ENCODE assay signal across 10 mouse cellular contexts in genomic region chr5:142976516-142976915, GRCm38 (mm10). TPM values are rescaled to one million over a fixed set of nuclear protein-coding genes. Genes with fewer than 3 reads are reported as not detected.
A peak's percentile ranks its signal among the peaks of the same experiment; 100 is the strongest.
DNase-seq lines count a peak whose midpoint lies in the region; ATAC-seq and TF ChIP-seq lines count a peak whose summit lies in the region.
"Had no signal": no experiment of that assay in that cellular context is flagged by ENCODE, and none has a peak within 500 bp of the region (broad histone marks: within the 10 kb centered on the region; RNA-seq: fewer than 3 reads in every experiment).

No protein-coding gene starts in this region.

- no peaks in the 10 kb centered on the region for H3K27me3 ChIP-seq in embryonic facial prominence, embryonic 12.5 days
- H3K27me3 ChIP-seq in embryonic facial prominence, embryonic 10.5 days (replicated peaks; ENCODE audit: low read depth, poor library complexity, severe bottlenecking) = no peaks in the 10 kb centered on the region
- H3K27me3 ChIP-seq in liver, embryonic 15.5 days = peaks cover 15% of the 10 kb centered on the region
- peaks cover 28% of the 10 kb centered on the region; the same call in 1 of the 2 replicates for H3K27me3 ChIP-seq in liver, embryonic 12.5 days (replicated peaks)
- H3K27me3 ChIP-seq in hindbrain, embryonic 13.5 days = no peaks in the 10 kb centered on the region
- no peaks in the 10 kb centered on the region for H3K27me3 ChIP-seq in lung, postnatal 0 days (replicated peaks; ENCODE audit: insufficient read depth, low read length)

- peak; percentile 29 for TF ChIP-seq CTCF in lung, postnatal 0 days (IDR thresholded peaks at IDR 0.05)

- no peak overlapping the region for H3K9ac ChIP-seq in embryonic facial prominence, embryonic 12.5 days
- H3K9ac ChIP-seq in liver, embryonic 15.5 days = no peak overlapping the region
- no peak overlapping the region for H3K9ac ChIP-seq in liver, embryonic 12.5 days
- H3K9ac ChIP-seq in hindbrain, embryonic 13.5 days = no peak overlapping the region
- no peak overlapping the region for H3K9ac ChIP-seq in lung, postnatal 0 days (replicated peaks; ENCODE audit: low read depth)

- no peak for TF ChIP-seq EP300 in lung, postnatal 0 days (IDR thresholded peaks at IDR 0.05)

- 0 out of 2 replicates have a peak overlapping the region, but pooled peaks have one; percentile 11 for H3K27ac ChIP-seq in embryonic facial prominence, embryonic 12.5 days
- H3K27ac ChIP-seq in embryonic facial prominence, embryonic 10.5 days (replicated peaks) = no peak overlapping the region
- peak overlapping the region; percentile 11; the same call in 1 of the 2 replicates for H3K27ac ChIP-seq in liver, embryonic 15.5 days (replicated peaks)
- no peak overlapping the region for H3K27ac ChIP-seq in liver, embryonic 12.5 days
- H3K27ac ChIP-seq in hindbrain, embryonic 13.5 days = peak overlapping the region; percentile 40; the same call in 1 of the 2 replicates
- peak overlapping the region; percentile 38; the same call in 1 of the 2 replicates for H3K27ac ChIP-seq in lung, postnatal 0 days (ENCODE audit: low read length)

- no peak for ATAC-seq in embryonic facial prominence, embryonic 12.5 days (ENCODE audit: insufficient number of reproducible peaks, insufficient read depth, low FRiP score, low TSS enrichment)
- no peak for ATAC-seq in liver, embryonic 15.5 days (ENCODE audit: insufficient read depth)
- no peak for ATAC-seq in liver, embryonic 12.5 days
- ATAC-seq in hindbrain, embryonic 13.5 days (ENCODE audit: low FRiP score) = no peak
- peak; percentile 79 for ATAC-seq in lung, postnatal 0 days

- no peaks in the 10 kb centered on the region for H3K4me1 ChIP-seq in embryonic facial prominence, embryonic 12.5 days
- peaks cover 28% of the 10 kb centered on the region for H3K4me1 ChIP-seq in embryonic facial prominence, embryonic 10.5 days
- H3K4me1 ChIP-seq in liver, embryonic 15.5 days (replicated peaks) = peaks cover 18% of the 10 kb centered on the region
- H3K4me1 ChIP-seq in liver, embryonic 12.5 days = peaks cover 9% of the 10 kb centered on the region
- peaks cover 30% of the 10 kb centered on the region for H3K4me1 ChIP-seq in hindbrain, embryonic 13.5 days (replicated peaks)
- 0 out of 2 replicates have a peak, but pooled peaks cover 3% of the 10 kb centered on the region for H3K4me1 ChIP-seq in lung, postnatal 0 days (ENCODE audit: insufficient read depth, low read depth, low read length)

- no peak overlapping the region for H3K4me2 ChIP-seq in embryonic facial prominence, embryonic 12.5 days (replicated peaks)
- H3K4me2 ChIP-seq in liver, embryonic 15.5 days = no peak overlapping the region
- H3K4me2 ChIP-seq in liver, embryonic 12.5 days = no peak overlapping the region
- H3K4me2 ChIP-seq in hindbrain, embryonic 13.5 days = no peak overlapping the region
- no peak overlapping the region for H3K4me2 ChIP-seq in lung, postnatal 0 days (replicated peaks; ENCODE audit: low read depth, low read length)

- no peak for DNase-seq in embryonic facial prominence, embryonic 10.5 days (ENCODE audit: low spot score)
- DNase-seq in lung, postnatal 0 days (ENCODE audit: low spot score) = peak; percentile 85
- no peak for DNase-seq in layer of hippocampus, adult 18-20 months (ENCODE audit: low spot score in 2 of 2)
- no peak for DNase-seq in layer of hippocampus, postnatal 14 days (ENCODE audit: low spot score in 2 of 2)
- DNase-seq: right cerebral cortex, adult 18-20 months; thymus, adult 18-20 months had no signal

- 60% methylated on average over 5 of the region's 5 CpGs for WGBS in embryonic facial prominence, embryonic 12.5 days
- WGBS in embryonic facial prominence, embryonic 10.5 days = 77% methylated on average over 5 of the region's 5 CpGs
- WGBS in liver, embryonic 15.5 days (ENCODE audit: insufficient replicate concordance) = 61% methylated on average over 5 of the region's 5 CpGs
- 54% methylated on average over 5 of the region's 5 CpGs for whole genome bisulfite sequencing in liver, embryonic 12.5 days (ENCODE audit: insufficient replicate concordance)
- 53% methylated on average over 5 of the region's 5 CpGs for WGBS in hindbrain, embryonic 13.5 days
- 10% methylated on average over 5 of the region's 5 CpGs for WGBS in lung, postnatal 0 days

- peaks cover 27% of the 10 kb centered on the region for H3K36me3 ChIP-seq in embryonic facial prominence, embryonic 12.5 days
- peaks cover 34% of the 10 kb centered on the region for H3K36me3 ChIP-seq in embryonic facial prominence, embryonic 10.5 days (replicated peaks)
- H3K36me3 ChIP-seq in liver, embryonic 15.5 days (replicated peaks) = 0 out of 2 replicates have a peak, but pooled peaks cover 14% of the 10 kb centered on the region
- H3K36me3 ChIP-seq in liver, embryonic 12.5 days = peaks cover 18% of the 10 kb centered on the region
- H3K36me3 ChIP-seq in hindbrain, embryonic 13.5 days = peaks cover 28% of the 10 kb centered on the region
- H3K36me3 ChIP-seq in lung, postnatal 0 days (ENCODE audit: insufficient read depth, low read length) = no peaks in the 10 kb centered on the region

- no peak overlapping the region for H3K4me3 ChIP-seq in embryonic facial prominence, embryonic 12.5 days
- no peak overlapping the region for H3K4me3 ChIP-seq in embryonic facial prominence, embryonic 10.5 days
- no peak overlapping the region for H3K4me3 ChIP-seq in liver, embryonic 15.5 days (replicated peaks)
- no peak overlapping the region for H3K4me3 ChIP-seq in liver, embryonic 12.5 days
- no peak overlapping the region for H3K4me3 ChIP-seq in hindbrain, embryonic 13.5 days
- H3K4me3 ChIP-seq in lung, postnatal 0 days (ENCODE audit: low read depth, low read length) = no peak overlapping the region

- H3K9me3 ChIP-seq in embryonic facial prominence, embryonic 12.5 days = no peaks in the 10 kb centered on the region
- no peaks in the 10 kb centered on the region for H3K9me3 ChIP-seq in embryonic facial prominence, embryonic 10.5 days
- H3K9me3 ChIP-seq in liver, embryonic 15.5 days (replicated peaks) = no peaks in the 10 kb centered on the region
- H3K9me3 ChIP-seq in liver, embryonic 12.5 days (replicated peaks) = no peaks in the 10 kb centered on the region
- H3K9me3 ChIP-seq in hindbrain, embryonic 13.5 days = no peaks in the 10 kb centered on the region
- no peaks in the 10 kb centered on the region for H3K9me3 ChIP-seq in lung, postnatal 0 days (ENCODE audit: low read length)

RNA-seq across cellular contexts. Expression of gene Fscn1, which starts 16.4 kb away (rescaled TPM):
- 506 and 520 TPM in 2 replicates for polyA plus RNA-seq in embryonic facial prominence, embryonic 12.5 days (2016; fragmentation: Nextera tagmentation; extraction: Ambion mirVana)
- polyA plus RNA-seq in embryonic facial prominence, embryonic 10.5 days (2016; fragmentation: Nextera tagmentation; extraction: Ambion mirVana) = 759 and 790 TPM in 2 replicates
- polyA plus RNA-seq in liver, embryonic 15.5 days (2015; fragmentation: Nextera tagmentation; extraction: Ambion mirVana) = 23.0 and 23.4 TPM in 2 replicates
- 69.1 and 69.4 TPM in 2 replicates for polyA plus RNA-seq in liver, embryonic 12.5 days (2016; fragmentation: Nextera tagmentation; extraction: Ambion mirVana)
- 484 and 516 TPM in 2 replicates for polyA plus RNA-seq in hindbrain, embryonic 13.5 days (2015; fragmentation: Nextera tagmentation; extraction: Ambion mirVana)
- polyA plus RNA-seq in lung, postnatal 0 days (2015; fragmentation: Nextera tagmentation; extraction: Ambion mirVana) = 69.1 and 81.4 TPM in 2 replicates
- total RNA-seq in layer of hippocampus, adult 18-20 months (2021) = 100 to 1,000 TPM; 165 to 188 TPM
- total RNA-seq in layer of hippocampus, postnatal 14 days (2021) = 100 to 1,000 TPM; 304 to 311 TPM

Comparison
In these comparisons a context has a peak if more than half of its experiments do, and no peak if none do; other contexts are left out.
1. H3K27ac ChIP-seq: peak in embryonic facial prominence, embryonic 12.5 days (single experiment), liver, embryonic 15.5 days (single experiment), hindbrain, embryonic 13.5 days (single experiment) and lung, postnatal 0 days (single experiment); none in embryonic facial prominence, embryonic 10.5 days (single experiment) and liver, embryonic 12.5 days (single experiment).